Mouse (Mus musculus): ENCODE results near the gene Rere. TPM values are rescaled to one million over a fixed set of nuclear protein-coding genes. Genes with fewer than 3 reads are reported as not detected.

The Rere gene
- total and polyA plus RNA-seq, 3 experiments = 4.1 to 31.8 TPM; not detected in 1

DNA sequence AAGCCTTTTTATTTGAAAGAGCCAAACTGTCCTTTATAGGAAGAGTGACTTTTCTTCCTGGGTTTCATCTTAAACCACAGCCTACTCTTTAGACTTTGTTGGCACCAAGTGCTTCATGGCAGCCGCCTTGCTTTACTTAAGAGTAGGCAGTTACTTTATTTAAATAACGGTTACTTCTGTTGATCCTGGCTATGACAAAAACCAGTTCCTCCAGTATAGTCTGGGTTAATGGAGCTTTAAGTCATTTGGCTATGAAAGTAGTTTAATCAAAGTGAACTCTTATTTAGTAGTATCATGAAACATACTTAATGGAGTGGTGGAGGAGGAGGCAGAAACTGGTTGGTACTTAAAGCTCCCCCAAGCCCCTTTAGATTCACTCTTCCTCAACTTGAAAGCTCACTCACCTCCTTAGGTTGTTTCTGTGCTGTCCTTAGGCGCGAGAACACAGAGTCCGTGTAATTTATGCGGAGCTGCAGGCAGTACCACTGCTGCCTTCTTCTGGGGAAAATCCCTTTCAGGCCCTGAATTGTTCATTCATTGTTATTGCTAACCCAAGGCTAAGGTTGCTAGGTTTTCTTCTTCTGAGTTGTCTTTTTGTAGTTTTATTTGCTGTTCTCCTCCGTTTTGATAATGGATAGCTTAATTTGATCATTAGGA, 70.1 kb downstream of the Rere start:
- Histone ChIP-seq H3K9me3 (replicated peaks; ENCODE audit: insufficient read depth, low read length) (no peaks in the 10 kb centered on the region), H3K27ac (ENCODE audit: control insufficient read depth, low read depth, low read length) (no peak overlapping the region), H3K36me3 (ENCODE audit: control insufficient read depth in 1 of 2, insufficient read depth in 2 of 2, low read length in 2 of 2) (peaks cover 0 to 14% of the 10 kb centered on the region in 2 experiments; a peak in 2 of 4 replicates), H3K9ac (ENCODE audit: control insufficient read depth, low read depth, low read length, poor library complexity, severe bottlenecking) (no peak overlapping the region), H3K4me1 (ENCODE audit: control insufficient read depth in 1 of 2, insufficient read depth in 2 of 2, low read length in 2 of 2) (peaks cover 0 to 5% of the 10 kb centered on the region in 2 experiments), H3K79me2 (ENCODE audit: control insufficient read depth, insufficient read depth, low read length, poor library complexity) (0 out of 2 replicates have a peak, but pooled peaks cover 3% of the 10 kb centered on the region), H3K27me3 (ENCODE audit: control insufficient read depth in 1 of 2, insufficient read depth in 2 of 2, low read length in 2 of 2) (no peaks in the 10 kb centered on the region), H3K4me3 (ENCODE audit: control insufficient read depth in 1 of 2, insufficient read depth in 1 of 2, low read depth in 2 of 2, low read length in 2 of 2) (no peak overlapping the region)
- no peak for DNase-seq (ENCODE audit: low read depth, low spot score)
- TF ChIP-seq SMC3 (IDR thresholded peaks at IDR 0.05; ENCODE audit: low read depth, low read length) = no peak
- no peak for TF ChIP-seq CHD2 (IDR thresholded peaks at IDR 0.05; ENCODE audit: low read length)

DNA sequence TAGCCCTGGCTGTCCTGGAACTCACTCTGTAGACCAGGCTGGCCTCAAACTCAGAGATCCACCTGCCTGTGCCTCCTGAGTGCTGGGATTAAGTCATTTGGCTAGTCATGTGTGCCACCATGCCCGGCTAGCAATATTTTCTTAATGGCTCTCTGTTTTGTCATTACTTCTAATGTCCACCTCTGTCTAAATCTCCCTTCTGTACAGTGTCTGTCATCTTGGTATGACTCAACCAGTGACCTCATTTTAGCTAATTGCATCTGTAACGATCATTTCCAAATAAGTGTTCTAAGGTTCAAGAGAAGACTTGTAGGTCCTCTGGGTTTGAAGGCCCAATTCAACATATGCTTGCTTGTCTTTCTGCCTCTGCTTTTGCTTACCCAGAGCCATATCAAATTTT, 71.3 kb downstream of the Rere start:
- no peak overlapping the region for H3K27ac ChIP-seq (ENCODE audit: control insufficient read depth, low read depth, low read length)
- H3K27me3 ChIP-seq (ENCODE audit: control insufficient read depth in 1 of 2, insufficient read depth in 2 of 2, low read length in 2 of 2) = no peaks in the 10 kb centered on the region
- peaks cover 0 to 5% of the 10 kb centered on the region in 2 experiments for H3K4me1 ChIP-seq (ENCODE audit: control insufficient read depth in 1 of 2, insufficient read depth in 2 of 2, low read length in 2 of 2)

DNA sequence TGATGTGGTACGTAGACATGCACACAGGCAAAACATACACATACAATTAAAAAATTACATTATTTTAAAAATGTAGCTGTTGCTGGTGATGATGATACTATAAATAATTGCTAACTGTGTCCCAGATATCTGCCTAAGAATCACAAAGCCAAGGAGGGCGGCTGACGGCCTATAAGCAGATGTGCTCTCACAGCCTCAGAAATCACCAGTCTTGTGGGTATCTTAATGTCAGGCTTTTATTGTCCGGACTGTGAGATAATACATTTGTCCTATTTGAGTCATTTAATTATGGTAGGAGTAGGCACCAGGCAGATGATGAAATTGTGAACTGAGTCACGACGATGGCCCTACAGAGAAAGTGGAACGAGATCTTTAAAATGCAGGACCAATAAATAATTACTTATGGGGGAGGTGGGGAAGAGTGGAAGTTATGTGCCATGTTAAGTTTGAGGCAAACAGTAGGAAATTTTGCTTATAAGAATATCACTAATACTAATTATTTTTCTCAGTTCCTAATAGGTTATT, 72.0 kb downstream of the Rere start:
- Histone ChIP-seq H3K27ac (ENCODE audit: control insufficient read depth, low read depth, low read length) (no peak overlapping the region), H3K9ac (ENCODE audit: control insufficient read depth, low read depth, low read length, poor library complexity, severe bottlenecking) (no peak overlapping the region), H3K4me3 (ENCODE audit: control insufficient read depth in 1 of 2, insufficient read depth in 1 of 2, low read depth in 2 of 2, low read length in 2 of 2) (no peak overlapping the region), H3K27me3 (ENCODE audit: control insufficient read depth in 1 of 2, insufficient read depth in 2 of 2, low read length in 2 of 2) (no peaks in the 10 kb centered on the region), H3K9me3 (replicated peaks; ENCODE audit: insufficient read depth, low read length) (no peaks in the 10 kb centered on the region), H3K36me3 (ENCODE audit: control insufficient read depth in 1 of 2, insufficient read depth in 2 of 2, low read length in 2 of 2) (peaks cover 0 to 14% of the 10 kb centered on the region in 2 experiments; a peak in 2 of 4 replicates), H3K4me1 (ENCODE audit: control insufficient read depth in 1 of 2, insufficient read depth in 2 of 2, low read length in 2 of 2) (peaks cover 0 to 5% of the 10 kb centered on the region in 2 experiments), H3K79me2 (ENCODE audit: control insufficient read depth, insufficient read depth, low read length, poor library complexity) (0 out of 2 replicates have a peak, but pooled peaks cover 3% of the 10 kb centered on the region)
- TF ChIP-seq ZMIZ1 (IDR thresholded peaks at IDR 0.05; ENCODE audit: low read depth, low read length) = no peak
- no peak for TF ChIP-seq POLR2AphosphoS2 (IDR thresholded peaks at IDR 0.05; ENCODE audit: low read length)
- no peak for TF ChIP-seq POLR2AphosphoS5 (IDR thresholded peaks at IDR 0.05; ENCODE audit: borderline replicate concordance, low read depth, low read length)
- no peak for TF ChIP-seq KAT2A (conservative IDR thresholded peaks at IDR 0.05; ENCODE audit: low read depth, low read length)
- no peak for TF ChIP-seq SIN3A (IDR thresholded peaks at IDR 0.05; ENCODE audit: low read length)
- no peak for TF ChIP-seq ZC3H11A (IDR thresholded peaks at IDR 0.05; ENCODE audit: low read depth, low read length)
- no peak for TF ChIP-seq NRF1 (IDR thresholded peaks at IDR 0.05; ENCODE audit: insufficient read depth, low read depth, low read length, poor library complexity, severe bottlenecking)
- TF ChIP-seq CHD1 (IDR thresholded peaks at IDR 0.05; ENCODE audit: low read depth, low read length) = no peak
- no peak for TF ChIP-seq E2F4 (IDR thresholded peaks at IDR 0.05; ENCODE audit: borderline replicate concordance, low read depth, low read length)
- no peak for DNase-seq (ENCODE audit: low read depth, low spot score)

More for the DNA sequence above, 71.3 kb downstream of the Rere start:
- Histone ChIP-seq H3K9ac (ENCODE audit: control insufficient read depth, low read depth, low read length, poor library complexity, severe bottlenecking) (no peak overlapping the region), H3K4me3 (ENCODE audit: control insufficient read depth in 1 of 2, insufficient read depth in 1 of 2, low read depth in 2 of 2, low read length in 2 of 2) (no peak overlapping the region), H3K79me2 (ENCODE audit: control insufficient read depth, insufficient read depth, low read length, poor library complexity) (0 out of 2 replicates have a peak, but pooled peaks cover 3% of the 10 kb centered on the region), H3K36me3 (ENCODE audit: control insufficient read depth in 1 of 2, insufficient read depth in 2 of 2, low read length in 2 of 2) (peaks cover 0 to 14% of the 10 kb centered on the region in 2 experiments; a peak in 2 of 4 replicates), H3K9me3 (replicated peaks; ENCODE audit: insufficient read depth, low read length) (no peaks in the 10 kb centered on the region)
- no peak for DNase-seq (ENCODE audit: low read depth, low spot score)
- TF ChIP-seq TAL1 (IDR thresholded peaks at IDR 0.05; ENCODE audit: low read length) = no peak
- TF ChIP-seq CTCF (IDR thresholded peaks at IDR 0.05 in 2 of 3, conservative IDR thresholded peaks at IDR 0.05 in 1 of 3; ENCODE audit: control insufficient read depth in 1 of 3, insufficient read depth in 1 of 3, low read depth in 2 of 3, low read length in 3 of 3, poor library complexity in 1 of 3, severe bottlenecking in 1 of 3) = no peak
- TF ChIP-seq MAFK (IDR thresholded peaks at IDR 0.05; ENCODE audit: borderline replicate concordance, low read depth, low read length) = no peak
- no peak for TF ChIP-seq MYC (IDR thresholded peaks at IDR 0.05; ENCODE audit: low read depth, low read length)
- TF ChIP-seq NRF1 (IDR thresholded peaks at IDR 0.05; ENCODE audit: insufficient read depth, low read depth, low read length, poor library complexity, severe bottlenecking) = no peak
- TF ChIP-seq POLR2AphosphoS2 (IDR thresholded peaks at IDR 0.05; ENCODE audit: low read length) = no peak
- no peak for TF ChIP-seq MXI1 (IDR thresholded peaks at IDR 0.05; ENCODE audit: low read depth, low read length)
- TF ChIP-seq JUND (IDR thresholded peaks at IDR 0.05; ENCODE audit: low read depth, low read length) = no peak
- no peak for TF ChIP-seq POLR2AphosphoS5 (IDR thresholded peaks at IDR 0.05; ENCODE audit: borderline replicate concordance, low read depth, low read length)
- TF ChIP-seq TCF12 (IDR thresholded peaks at IDR 0.05; ENCODE audit: low read depth, low read length) = no peak
- TF ChIP-seq MYB (IDR thresholded peaks at IDR 0.05; ENCODE audit: low read depth, low read length) = no peak
- no peak for TF ChIP-seq USF2 (IDR thresholded peaks at IDR 0.05; ENCODE audit: borderline replicate concordance in 1 of 2, insufficient read depth in 1 of 2, low read depth in 1 of 2, low read length in 2 of 2)
- no peak for TF ChIP-seq ETS1 (IDR thresholded peaks at IDR 0.05; ENCODE audit: low read depth, low read length)
- no peak for TF ChIP-seq ELF1 (IDR thresholded peaks at IDR 0.05; ENCODE audit: low read depth, low read length)
- no peak for TF ChIP-seq EP300 (IDR thresholded peaks at IDR 0.05; ENCODE audit: low read depth in 1 of 2, low read length in 2 of 2)
- TF ChIP-seq MAZ (IDR thresholded peaks at IDR 0.05; ENCODE audit: low read depth, low read length) = no peak

All from MEL (cell line).